Mouse (Mus musculus) midbrain, embryonic 11.5 days (tissue): Measurements from ENCODE around the gene Vps13a. TPM values are rescaled to one million over a fixed set of nuclear protein-coding genes. Genes with fewer than 3 reads are reported as not detected.

Experiments used
- ATAC-seq: fragments of 200-750 bp; cut with Nextera tagmentation; 2 replicates; pipeline ENCODE4 v1.8.0; 2017; ENCODE audit warnings: moderate TSS enrichment, moderate library complexity; ENCODE audit not compliant: low FRiP score
- DNase-seq: peaks from one replicate; pipeline ENCODE4 v3.0.0; 2015; ENCODE audit warnings: low spot score; ENCODE audit errors: missing footprints
- H3K27ac ChIP-seq: fragments of 300-500 bp; sonication (generic); 2 replicates; pipeline ENCODE4 v1.5.1; 2014; ENCODE audit warnings: low read depth, low read length
- H3K27me3 ChIP-seq: fragments of 300-500 bp; sonication (generic); 2 replicates; pipeline ENCODE4 v1.6.1; 2014; ENCODE audit warnings: mild to moderate bottlenecking, low read length, moderate library complexity, mixed read lengths; ENCODE audit not compliant: control insufficient read depth, insufficient read depth
- H3K36me3 ChIP-seq: fragments of 300-500 bp; sonication (generic); 2 replicates; pipeline ENCODE4 v1.6.1; 2014; ENCODE audit warnings: mild to moderate bottlenecking, low read length, moderate library complexity, mixed read lengths; ENCODE audit not compliant: control insufficient read depth, insufficient read depth
- H3K4me1 ChIP-seq: fragments of 300-500 bp; sonication (generic); 2 replicates; pipeline ENCODE4 v1.6.1; 2014; ENCODE audit warnings: low read length; ENCODE audit not compliant: control insufficient read depth, insufficient read depth
- H3K4me2 ChIP-seq: fragments of 300-500 bp; sonication (generic); 2 replicates; pipeline ENCODE4 v1.6.1; 2014; ENCODE audit warnings: mild to moderate bottlenecking, moderate library complexity
- H3K4me3 ChIP-seq: fragments of 300-500 bp; sonication (generic); 2 replicates; pipeline ENCODE4 v1.5.1; 2014; ENCODE audit warnings: low read depth, low read length
- H3K9ac ChIP-seq: fragments of 300-500 bp; sonication (generic); 2 replicates; pipeline ENCODE4 v1.6.1; 2014; ENCODE audit warnings: low read length
- H3K9me3 ChIP-seq: fragments of 300-500 bp; sonication (generic); 2 replicates; pipeline ENCODE4 v1.6.1; 2016; ENCODE audit warnings: low read length; ENCODE audit not compliant: control insufficient read depth
- WGBS: fragments of 180-500 bp; shearing (Covaris S2); extraction: QIAGEN DNeasy Blood & Tissue Kit; methylation state at CpG from one replicate; pipeline ENCODE4 v1.1.7; 2014; 5-methylcytosine and 5-hydroxymethylcytosine counted together
- polyA plus RNA-seq: library from polyadenylated mRNA; unstranded; fragments of >200 nt; fragmentation: Nextera tagmentation; extraction: Ambion mirVana; gene quantifications from 2 replicates; pipeline ENCODE4 v1.2.1, GENCODE M21; 2014

Gene Vps13a
- polyA plus RNA-seq, 1 experiment from 2014 or later = 12.4 TPM

- 95% methylated on average over 8 of the region's 8 CpGs for WGBS
- no peak overlapping the region for H3K4me2 ChIP-seq
- H3K27ac ChIP-seq = no peak overlapping the region
- ATAC-seq (no peak), DNase-seq (no peak)
- no peak overlapping the region for H3K4me3 ChIP-seq
- no peaks in the 10 kb centered on the region for H3K36me3 ChIP-seq
- no peaks in the 10 kb centered on the region for H3K27me3 ChIP-seq
- H3K4me1 ChIP-seq = no peaks in the 10 kb centered on the region
- no peak overlapping the region for H3K9ac ChIP-seq
- H3K9me3 ChIP-seq = no peaks in the 10 kb centered on the region
Measured at GRCm38 (mm10) chr19:16580501-16580900, 200.2 kb downstream of the Vps13a start.

GRCm38 (mm10) chr19:16579656-16580260 is 201.0 kb downstream of the Vps13a start:
- Histone ChIP-seq H3K4me3 (no peak overlapping the region), H3K27ac (no peak overlapping the region), H3K4me2 (no peak overlapping the region), H3K4me1 (no peaks in the 10 kb centered on the region), H3K9me3 (no peaks in the 10 kb centered on the region), H3K9ac (no peak overlapping the region), H3K27me3 (no peaks in the 10 kb centered on the region), H3K36me3 (no peaks in the 10 kb centered on the region)
- WGBS = 85% methylated on average over 7 of the region's 7 CpGs
- no peak for ATAC-seq
- no peak for DNase-seq

- no peak overlapping the region for H3K9ac ChIP-seq
- no peaks in the 10 kb centered on the region for H3K4me1 ChIP-seq
- no peaks in the 10 kb centered on the region for H3K36me3 ChIP-seq
- H3K27me3 ChIP-seq = no peaks in the 10 kb centered on the region
- H3K4me3 ChIP-seq = no peak overlapping the region
- 93% methylated on average over 6 of the region's 6 CpGs for WGBS
- DNase-seq = no peak
- H3K4me2 ChIP-seq = no peak overlapping the region
- ATAC-seq = no peak
- H3K27ac ChIP-seq = no peak overlapping the region
- no peaks in the 10 kb centered on the region for H3K9me3 ChIP-seq
Measured at GRCm38 (mm10) chr19:16576790-16577189, 203.9 kb downstream of the Vps13a start.

Other genes with a start within 250 kb of the Vps13a start
- 0.20 and 0.46 TPM in 2 replicates for gene Foxb2, start 92.9 kb upstream of the Vps13a start, polyA plus RNA-seq
- gene Prune2, start 175.2 kb upstream of the Vps13a start, polyA plus RNA-seq = 1.6 and 2.2 TPM in 2 replicates